Mouse (Mus musculus): Measurements from ENCODE around the gene Mapre3.

GRCm38 (mm10) chr5:30796125-30796524 lies 18.3 kb upstream of the Mapre3 start:
- 0 out of 2 replicates have a peak, but pooled peaks have one; percentile 17 for TF ChIP-seq ZC3H11A (IDR thresholded peaks at IDR 0.05; ENCODE audit: borderline replicate concordance, low read depth, low read length)
- TF ChIP-seq MAFK (IDR thresholded peaks at IDR 0.05; ENCODE audit: insufficient read depth, low read depth, low read length) = no peak
- no peak for TF ChIP-seq HCFC1 (IDR thresholded peaks at IDR 0.05; ENCODE audit: borderline replicate concordance, insufficient read depth, low read length)

All from ES-E14 (cell line).